Mouse (Mus musculus): ENCODE measurements around the gene Arhgap5.

DNA sequence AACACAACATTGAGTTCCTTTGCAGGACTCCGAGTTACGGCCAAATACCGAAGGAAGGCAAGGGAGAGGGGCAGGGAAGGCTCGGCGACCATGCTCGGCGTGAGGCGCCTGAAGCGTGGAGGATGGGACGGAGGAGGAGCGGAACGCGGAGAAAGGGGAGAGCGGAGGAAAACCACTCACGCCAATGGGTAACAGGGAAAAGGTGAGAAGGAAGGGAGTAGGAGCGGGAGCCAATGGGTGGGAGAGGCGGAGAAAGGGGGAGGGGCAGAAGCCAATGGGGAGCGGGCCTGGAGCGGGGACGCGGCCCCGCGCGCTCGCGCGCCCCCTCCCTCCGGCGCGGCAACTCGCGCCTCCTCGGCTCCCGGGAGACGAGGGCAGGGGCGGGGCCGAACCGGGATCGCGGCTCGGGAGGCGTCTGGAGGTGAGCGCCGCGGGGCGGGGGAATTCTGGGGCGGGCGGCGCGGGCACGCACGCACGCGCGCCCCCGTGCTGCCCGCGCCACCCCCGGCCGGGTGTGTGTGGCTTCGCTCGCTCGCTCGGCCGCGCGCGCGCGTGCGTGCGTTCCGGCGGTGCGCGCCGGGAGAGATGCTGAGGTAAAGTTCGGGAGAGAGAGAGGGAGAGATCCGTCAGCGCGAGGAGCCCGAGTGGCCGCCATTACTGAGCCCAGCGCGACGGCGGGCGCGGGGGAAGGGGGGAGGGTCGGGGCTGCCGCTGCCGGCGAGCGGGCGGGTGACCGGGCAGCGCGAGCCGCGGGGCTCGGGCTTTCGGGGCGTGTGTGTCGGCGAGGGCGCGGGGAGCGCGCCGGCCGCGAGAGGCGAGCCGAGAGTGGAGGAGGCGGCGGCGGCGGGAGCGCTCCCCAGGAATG is at the start of gene Arhgap5:
- TF ChIP-seq EP300 (optimal IDR thresholded peaks at IDR 0.05) (no peak), CTCF (IDR thresholded peaks at IDR 0.05; ENCODE audit: low read depth) (no peak; the same call in 1 of the 2 replicates)

Data from stomach, postnatal 0 days (tissue).